Mouse (Mus musculus): ENCODE results near the gene Cdsn. TPM values are rescaled to one million over a fixed set of nuclear protein-coding genes. Genes with fewer than 3 reads are reported as not detected.

Cdsn gene
- polyA plus RNA-seq, 1 experiment from 2014 or later, result 0.28 TPM

DNA sequence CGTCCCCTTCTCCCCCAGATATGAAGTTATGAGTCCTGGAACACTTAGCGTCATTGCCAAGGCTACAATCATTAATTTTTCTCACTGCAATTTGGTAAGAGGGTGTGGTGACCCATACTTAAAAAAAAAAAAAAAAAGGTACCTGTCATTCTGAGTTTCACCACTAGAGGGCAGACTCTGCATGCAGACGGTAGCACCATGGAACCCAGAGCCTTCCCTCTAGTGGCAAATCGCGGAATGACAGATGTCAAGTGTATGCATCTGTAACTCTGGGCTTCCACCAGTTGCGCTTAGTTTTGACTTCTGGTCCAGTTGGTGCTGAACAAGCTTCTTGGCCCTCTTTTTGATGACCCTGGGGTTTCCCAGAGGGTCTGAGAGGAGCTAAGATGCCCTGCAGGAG lies 26.3 kb downstream of the Cdsn start:
- 20% methylated on average over 6 of the region's 6 CpGs for WGBS

DNA sequence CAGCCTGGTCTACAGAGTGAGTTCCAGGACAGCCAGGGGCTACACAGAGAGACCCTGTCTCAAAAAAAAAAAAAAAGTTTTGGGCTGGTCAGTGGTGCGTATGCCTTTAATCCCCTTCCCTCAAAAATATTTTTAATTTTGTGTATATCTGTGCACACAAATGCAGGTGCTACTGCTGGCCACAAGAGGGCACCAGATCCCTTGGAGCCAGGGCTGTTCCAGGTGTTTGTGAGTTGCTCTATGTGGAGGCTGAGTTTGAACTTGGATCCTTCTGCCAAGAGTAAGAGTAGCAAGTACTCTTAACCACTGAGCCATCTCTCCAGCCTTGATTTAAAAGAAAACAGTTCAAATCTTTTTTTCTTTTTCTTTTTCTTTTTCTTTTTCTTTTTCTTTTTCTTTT lies 31.0 kb downstream of the Cdsn start:
- Histone ChIP-seq H3K4me3 (ENCODE audit: low read length) (no peak overlapping the region), H3K9ac (ENCODE audit: low read depth, low read length) (no peak overlapping the region), H3K4me2 (ENCODE audit: low read length) (no peak overlapping the region), H3K27ac (ENCODE audit: low read depth, low read length) (no peak overlapping the region), H3K27me3 (replicated peaks; ENCODE audit: control insufficient read depth, insufficient read depth, low read length) (no peaks in the 10 kb centered on the region), H3K4me1 (ENCODE audit: control insufficient read depth, insufficient read depth, low read depth, low read length) (no peaks in the 10 kb centered on the region; the same call in 1 of the 2 replicates), H3K9me3 (ENCODE audit: control insufficient read depth, low read length) (no peaks in the 10 kb centered on the region; the same call in none of the 2 replicates), H3K36me3 (ENCODE audit: control insufficient read depth, insufficient read depth, low read length) (no peaks in the 10 kb centered on the region)
- no peak for ATAC-seq
- 100% methylated on average over 1 of the region's 1 CpGs for WGBS

More for the DNA sequence above, 26.3 kb downstream of the Cdsn start:
- Histone ChIP-seq H3K4me3 (ENCODE audit: low read length) (no peak overlapping the region), H3K4me1 (ENCODE audit: control insufficient read depth, insufficient read depth, low read depth, low read length) (no peaks in the 10 kb centered on the region), H3K4me2 (ENCODE audit: low read length) (no peak overlapping the region), H3K36me3 (ENCODE audit: control insufficient read depth, insufficient read depth, low read length) (no peaks in the 10 kb centered on the region), H3K27ac (ENCODE audit: low read depth, low read length) (no peak overlapping the region), H3K9me3 (ENCODE audit: control insufficient read depth, low read length) (no peaks in the 10 kb centered on the region; the same call in 1 of the 2 replicates), H3K27me3 (replicated peaks; ENCODE audit: control insufficient read depth, insufficient read depth, low read length) (no peaks in the 10 kb centered on the region), H3K9ac (ENCODE audit: low read depth, low read length) (no peak overlapping the region)
- ATAC-seq, result no peak

DNA sequence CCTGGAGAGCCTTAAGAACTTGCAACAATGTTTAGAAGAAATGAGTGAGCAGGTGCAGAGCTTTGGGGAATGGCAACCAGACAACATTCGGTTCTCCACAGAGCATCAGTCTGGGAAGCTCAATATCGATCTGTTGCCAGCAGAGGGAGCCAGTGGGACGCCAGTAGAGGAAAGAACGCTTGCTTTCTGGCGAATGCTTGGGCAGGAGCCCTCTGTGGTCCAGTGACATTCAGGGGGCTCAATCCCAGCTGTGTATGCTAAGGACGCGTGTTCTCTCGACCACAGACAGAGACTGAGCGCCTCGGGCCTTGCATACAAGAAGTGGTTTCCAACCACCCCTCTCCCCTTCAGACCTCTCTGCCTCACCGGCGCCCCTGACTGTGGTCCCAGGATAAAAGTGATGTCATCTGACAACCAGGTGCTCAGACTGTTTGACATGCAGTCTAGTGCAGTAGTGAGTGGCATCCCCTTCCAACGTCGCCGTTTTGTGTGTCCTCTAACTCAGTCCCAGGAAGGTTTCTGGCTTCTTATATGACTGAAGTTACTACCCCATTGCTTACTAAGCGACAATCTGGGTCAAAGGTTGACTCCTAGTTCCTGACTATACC lies 32.5 kb downstream of the Cdsn start:
- Histone ChIP-seq H3K4me1 (ENCODE audit: control insufficient read depth, insufficient read depth, low read depth, low read length) (no peaks in the 10 kb centered on the region; the same call in 1 of the 2 replicates), H3K9me3 (ENCODE audit: control insufficient read depth, low read length) (no peaks in the 10 kb centered on the region; the same call in 1 of the 2 replicates), H3K9ac (ENCODE audit: low read depth, low read length) (peak overlapping the region; percentile 52), H3K27ac (ENCODE audit: low read depth, low read length) (no peak overlapping the region), H3K27me3 (replicated peaks; ENCODE audit: control insufficient read depth, insufficient read depth, low read length) (no peaks in the 10 kb centered on the region), H3K36me3 (ENCODE audit: control insufficient read depth, insufficient read depth, low read length) (no peaks in the 10 kb centered on the region), H3K4me3 (ENCODE audit: low read length) (peak overlapping the region; percentile 19; the same call in 1 of the 2 replicates), H3K4me2 (ENCODE audit: low read length) (peak overlapping the region; percentile 47)
- peak; percentile 84 for ATAC-seq
- WGBS, result 19% methylated on average over 16 of the region's 16 CpGs

DNA sequence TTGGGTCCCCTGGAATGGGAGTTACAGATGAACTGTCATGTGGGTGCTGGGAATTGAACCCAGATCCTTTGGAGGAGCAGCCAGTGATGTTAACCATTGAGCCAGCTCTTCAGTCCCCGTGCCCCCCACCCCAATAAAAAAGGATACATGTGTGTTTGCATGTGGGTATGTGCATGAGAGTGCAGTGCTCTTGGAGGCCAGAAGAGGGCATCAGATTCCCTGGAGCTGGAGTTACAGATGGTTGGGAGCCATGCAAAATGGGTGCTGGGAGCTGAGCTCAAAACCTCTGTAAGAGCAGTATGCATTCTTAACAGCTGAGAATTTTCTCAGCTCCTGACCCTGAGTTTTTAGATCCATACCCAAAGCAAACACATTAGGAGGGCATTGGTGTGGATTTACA lies 35.4 kb downstream of the Cdsn start:
- Histone ChIP-seq H3K9me3 (ENCODE audit: control insufficient read depth, low read length) (no peaks in the 10 kb centered on the region; the same call in 1 of the 2 replicates), H3K27ac (ENCODE audit: low read depth, low read length) (no peak overlapping the region), H3K4me2 (ENCODE audit: low read length) (no peak overlapping the region), H3K4me3 (ENCODE audit: low read length) (no peak overlapping the region), H3K36me3 (ENCODE audit: control insufficient read depth, insufficient read depth, low read length) (no peaks in the 10 kb centered on the region), H3K9ac (ENCODE audit: low read depth, low read length) (no peak overlapping the region), H3K27me3 (replicated peaks; ENCODE audit: control insufficient read depth, insufficient read depth, low read length) (no peaks in the 10 kb centered on the region), H3K4me1 (ENCODE audit: control insufficient read depth, insufficient read depth, low read depth, low read length) (no peaks in the 10 kb centered on the region; the same call in 1 of the 2 replicates)
- 92% methylated on average over 1 of the region's 1 CpGs for WGBS
- ATAC-seq, result no peak

DNA sequence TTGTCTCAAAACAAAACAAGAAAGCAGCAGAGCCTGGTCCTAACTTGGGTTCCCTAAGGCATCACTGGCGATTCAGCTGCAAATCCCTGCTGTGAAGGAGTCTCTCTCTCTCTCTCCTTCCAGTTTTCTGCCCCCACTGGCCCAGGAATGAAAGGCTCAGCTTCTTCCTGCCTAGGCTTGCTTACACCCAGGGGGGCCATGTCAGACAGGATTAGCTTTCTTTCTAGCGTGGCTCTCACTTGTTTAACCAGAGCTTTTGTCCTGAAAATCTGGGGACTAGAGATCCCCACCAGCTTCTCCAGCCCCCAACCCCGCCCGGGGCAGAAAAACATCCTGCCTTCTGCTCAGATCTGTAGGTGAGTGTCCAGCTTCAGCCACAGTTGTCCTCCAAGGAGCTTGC lies 36.5 kb downstream of the Cdsn start:
- 16% methylated on average over 4 of the region's 4 CpGs for WGBS
- ATAC-seq, result no peak
- no peaks in the 10 kb centered on the region; the same call in 1 of the 2 replicates for H3K9me3 ChIP-seq (ENCODE audit: control insufficient read depth, low read length)
- H3K27ac ChIP-seq (ENCODE audit: low read depth, low read length), result no peak overlapping the region
- no peaks in the 10 kb centered on the region for H3K27me3 ChIP-seq (replicated peaks; ENCODE audit: control insufficient read depth, insufficient read depth, low read length)
- H3K36me3 ChIP-seq (ENCODE audit: control insufficient read depth, insufficient read depth, low read length), result no peaks in the 10 kb centered on the region
- no peak overlapping the region for H3K9ac ChIP-seq (ENCODE audit: low read depth, low read length)
- no peak overlapping the region for H3K4me3 ChIP-seq (ENCODE audit: low read length)
- H3K4me2 ChIP-seq (ENCODE audit: low read length), result no peak overlapping the region
- no peaks in the 10 kb centered on the region; the same call in 1 of the 2 replicates for H3K4me1 ChIP-seq (ENCODE audit: control insufficient read depth, insufficient read depth, low read depth, low read length)

DNA sequence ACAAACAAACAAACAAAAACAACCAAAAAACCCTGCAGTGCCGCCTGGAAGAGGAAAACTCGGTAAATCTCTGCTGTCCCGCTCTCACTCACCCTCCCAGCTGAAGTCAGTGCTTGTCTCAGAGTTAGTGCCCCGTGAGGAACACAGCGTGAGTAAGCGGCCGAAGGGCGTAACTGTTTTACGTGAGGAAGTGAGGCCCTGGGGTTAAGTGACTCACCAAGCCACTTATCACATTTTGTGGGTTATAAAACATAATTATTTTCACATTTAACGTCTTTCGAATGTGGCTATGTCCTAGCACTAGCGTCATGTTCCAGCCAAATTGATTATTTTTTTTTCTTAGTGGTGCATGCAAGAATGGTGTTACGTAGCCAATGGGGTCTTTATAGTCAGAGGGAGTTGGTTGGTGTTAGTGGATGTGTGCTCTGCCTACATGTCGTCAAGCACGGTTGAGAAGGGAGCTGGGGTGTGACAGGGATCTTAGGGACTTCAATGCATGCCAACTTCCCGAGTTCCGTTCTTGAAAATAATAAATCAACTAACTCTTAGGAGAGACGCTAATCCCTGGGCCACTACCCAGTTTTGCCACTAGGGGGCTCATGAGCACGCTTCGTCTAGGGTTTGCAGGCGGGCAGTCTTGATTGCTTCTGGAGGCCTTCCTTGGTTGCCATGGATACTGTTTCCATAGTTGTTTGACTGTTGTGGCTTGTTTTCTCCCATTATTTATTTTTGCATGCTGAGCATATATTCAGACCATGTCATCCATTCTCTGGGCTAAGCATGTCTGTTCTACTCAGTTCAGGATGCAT lies 38.7 kb downstream of the Cdsn start:
- Histone ChIP-seq H3K9ac (ENCODE audit: low read depth, low read length) (no peak overlapping the region), H3K4me2 (ENCODE audit: low read length) (peak overlapping the region; percentile 24; the same call in 1 of the 2 replicates), H3K4me1 (ENCODE audit: control insufficient read depth, insufficient read depth, low read depth, low read length) (no peaks in the 10 kb centered on the region), H3K4me3 (ENCODE audit: low read length) (no peak overlapping the region), H3K27me3 (replicated peaks; ENCODE audit: control insufficient read depth, insufficient read depth, low read length) (no peaks in the 10 kb centered on the region), H3K27ac (ENCODE audit: low read depth, low read length) (peak overlapping the region; percentile 60), H3K36me3 (ENCODE audit: control insufficient read depth, insufficient read depth, low read length) (no peaks in the 10 kb centered on the region), H3K9me3 (ENCODE audit: control insufficient read depth, low read length) (no peaks in the 10 kb centered on the region; the same call in 1 of the 2 replicates)
- WGBS, result 47% methylated on average over 21 of the region's 21 CpGs
- ATAC-seq, result peak; percentile 93

DNA sequence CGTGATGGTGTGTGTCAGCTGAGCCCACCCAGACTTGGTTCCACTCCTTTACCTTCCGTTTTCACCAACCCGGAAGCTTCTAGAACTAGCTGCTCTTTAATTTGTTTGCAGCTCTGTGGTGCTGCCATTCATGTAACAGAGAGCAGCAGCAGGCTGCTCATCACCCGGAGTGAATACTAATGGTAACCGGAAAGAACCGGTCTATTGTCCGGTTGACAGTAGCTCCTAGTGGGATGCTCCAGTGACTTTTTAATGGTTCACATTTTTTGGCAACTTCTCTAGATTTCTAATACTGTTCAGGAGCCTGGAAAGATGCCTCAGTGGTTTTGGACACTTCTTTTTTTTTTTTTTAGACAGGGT lies 39.3 kb downstream of the Cdsn start:
- 40% methylated on average over 7 of the region's 7 CpGs for WGBS
- Histone ChIP-seq H3K9me3 (ENCODE audit: control insufficient read depth, low read length) (no peaks in the 10 kb centered on the region; the same call in 1 of the 2 replicates), H3K36me3 (ENCODE audit: control insufficient read depth, insufficient read depth, low read length) (no peaks in the 10 kb centered on the region), H3K27ac (ENCODE audit: low read depth, low read length) (peak overlapping the region; percentile 60), H3K4me1 (ENCODE audit: control insufficient read depth, insufficient read depth, low read depth, low read length) (no peaks in the 10 kb centered on the region), H3K4me2 (ENCODE audit: low read length) (peak overlapping the region; percentile 24; the same call in 1 of the 2 replicates), H3K4me3 (ENCODE audit: low read length) (no peak overlapping the region), H3K27me3 (replicated peaks; ENCODE audit: control insufficient read depth, insufficient read depth, low read length) (no peaks in the 10 kb centered on the region), H3K9ac (ENCODE audit: low read depth, low read length) (no peak overlapping the region)
- ATAC-seq, result no peak

DNA sequence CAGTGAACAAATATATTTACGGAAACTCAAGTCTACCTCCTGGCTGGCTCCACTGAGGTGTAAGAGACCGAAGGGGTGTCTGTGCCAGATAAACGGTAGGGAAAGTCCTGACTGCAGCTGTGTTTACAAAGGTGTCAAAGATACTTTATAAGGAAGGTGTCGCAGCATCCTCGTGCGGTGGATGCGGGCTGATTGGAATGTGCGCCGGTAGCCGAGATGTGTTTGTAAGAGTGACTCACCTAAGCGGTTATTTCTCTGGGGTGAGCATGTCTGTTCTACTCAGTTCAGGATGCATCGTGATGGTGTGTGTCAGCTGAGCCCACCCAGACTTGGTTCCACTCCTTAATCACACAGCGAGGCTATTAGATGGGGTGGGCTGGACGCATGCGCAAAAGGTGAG lies 39.8 kb downstream of the Cdsn start:
- 94% methylated on average over 15 of the region's 15 CpGs for WGBS
- H3K27ac ChIP-seq (ENCODE audit: low read depth, low read length), result no peak overlapping the region

DNA sequence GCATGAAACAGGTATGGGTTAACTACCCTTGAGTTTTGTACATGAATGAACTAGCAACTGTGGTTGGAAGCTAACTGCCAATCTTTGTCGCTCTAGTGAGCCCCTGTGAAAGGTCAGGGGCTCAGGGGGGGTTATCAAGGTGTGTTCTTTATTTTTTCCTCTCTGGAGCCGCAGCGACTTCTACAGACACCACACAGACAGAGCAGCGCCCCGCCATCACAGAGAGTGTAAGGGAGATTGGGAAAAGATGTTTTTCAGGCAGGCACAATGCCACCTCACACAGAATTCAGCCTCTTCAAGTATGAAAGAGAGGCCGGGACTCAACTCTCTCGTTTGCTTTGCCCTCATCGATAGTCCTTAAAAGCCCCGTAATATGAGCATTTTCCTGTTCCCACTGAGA lies 40.2 kb downstream of the Cdsn start:
- Histone ChIP-seq H3K4me2 (ENCODE audit: low read length) (no peak overlapping the region), H3K9ac (ENCODE audit: low read depth, low read length) (no peak overlapping the region), H3K9me3 (ENCODE audit: control insufficient read depth, low read length) (no peaks in the 10 kb centered on the region; the same call in 1 of the 2 replicates), H3K4me1 (ENCODE audit: control insufficient read depth, insufficient read depth, low read depth, low read length) (no peaks in the 10 kb centered on the region), H3K27ac (ENCODE audit: low read depth, low read length) (no peak overlapping the region), H3K4me3 (ENCODE audit: low read length) (no peak overlapping the region), H3K27me3 (replicated peaks; ENCODE audit: control insufficient read depth, insufficient read depth, low read length) (no peaks in the 10 kb centered on the region), H3K36me3 (ENCODE audit: control insufficient read depth, insufficient read depth, low read length) (no peaks in the 10 kb centered on the region)
- WGBS, result 81% methylated on average over 9 of the region's 9 CpGs
- no peak for ATAC-seq

More for the DNA sequence above, 39.8 kb downstream of the Cdsn start:
- no peak overlapping the region for H3K9ac ChIP-seq (ENCODE audit: low read depth, low read length)
- ATAC-seq, result no peak
- H3K36me3 ChIP-seq (ENCODE audit: control insufficient read depth, insufficient read depth, low read length), result no peaks in the 10 kb centered on the region
- H3K4me3 ChIP-seq (ENCODE audit: low read length), result no peak overlapping the region
- no peaks in the 10 kb centered on the region; the same call in 1 of the 2 replicates for H3K9me3 ChIP-seq (ENCODE audit: control insufficient read depth, low read length)
- H3K4me1 ChIP-seq (ENCODE audit: control insufficient read depth, insufficient read depth, low read depth, low read length), result no peaks in the 10 kb centered on the region
- H3K27me3 ChIP-seq (replicated peaks; ENCODE audit: control insufficient read depth, insufficient read depth, low read length), result no peaks in the 10 kb centered on the region
- no peak overlapping the region for H3K4me2 ChIP-seq (ENCODE audit: low read length)
